Mouse (Mus musculus): ENCODE measurements around the gene Acan. TPM values are rescaled to one million over a fixed set of nuclear protein-coding genes. Genes with fewer than 3 reads are reported as not detected.

Acan gene
- polyA plus RNA-seq (2016; fragmentation: Nextera tagmentation; extraction: Ambion mirVana), result 0.18 and 0.27 TPM in 2 replicates

- Histone ChIP-seq H3K27me3 (replicated peaks; ENCODE audit: low read depth, poor library complexity, severe bottlenecking) (peaks cover 96% of the 10 kb centered on the region), H3K4me1 (peaks cover 20% of the 10 kb centered on the region), H3K27ac (replicated peaks) (no peak within 1 kb of the TSS; the same call in 1 of the 2 replicates), H3K36me3 (replicated peaks) (no peaks in the 10 kb centered on the region), H3K4me3 (peak within 1 kb of the TSS; percentile 68), H3K9me3 (no peaks in the 10 kb centered on the region)
- DNase-seq (ENCODE audit: low spot score), result peak; percentile 54
- WGBS, result under 1% methylated on average over 23 of the region's 23 CpGs
Observed at GRCm38 (mm10) chr7:79053383-79053889, at the start of gene Acan. Gene Acan (plus strand): TSS chr7:79053483.

- no peaks in the 10 kb centered on the region for H3K9me3 ChIP-seq
- H3K4me3 ChIP-seq, result no peak overlapping the region
- H3K27ac ChIP-seq (replicated peaks), result no peak overlapping the region
- no peaks in the 10 kb centered on the region for H3K27me3 ChIP-seq (replicated peaks; ENCODE audit: low read depth, poor library complexity, severe bottlenecking)
- 72% methylated on average over 9 of the region's 9 CpGs for WGBS
- no peaks in the 10 kb centered on the region for H3K36me3 ChIP-seq (replicated peaks)
- DNase-seq (ENCODE audit: low spot score), result no peak
- H3K4me1 ChIP-seq, result no peaks in the 10 kb centered on the region
Observed at GRCm38 (mm10) chr7:79021293-79021905, 31.9 kb upstream of the Acan start.

DNA sequence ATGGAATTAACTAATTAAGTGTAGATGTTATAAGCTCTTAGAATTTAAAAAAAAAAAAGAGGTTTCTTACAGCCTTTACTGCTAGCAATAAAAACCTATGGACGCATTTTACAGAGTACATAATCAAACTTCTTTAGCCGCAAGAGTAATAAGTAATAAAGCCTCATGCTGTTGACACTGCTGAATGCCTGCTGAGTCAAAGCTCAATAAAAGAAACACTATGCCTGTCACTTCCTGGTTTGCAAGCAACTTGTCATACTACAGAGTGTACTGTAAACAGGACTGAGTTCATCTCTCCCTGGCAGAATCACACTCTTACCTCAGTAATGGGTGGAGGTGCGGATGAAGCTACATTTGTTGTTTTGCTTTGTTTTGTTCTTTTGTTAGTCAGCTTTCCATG lies 24.1 kb upstream of the Acan start:
- Histone ChIP-seq H3K36me3 (replicated peaks) (no peaks in the 10 kb centered on the region), H3K4me3 (no peak overlapping the region), H3K9me3 (no peaks in the 10 kb centered on the region), H3K27me3 (replicated peaks; ENCODE audit: low read depth, poor library complexity, severe bottlenecking) (no peaks in the 10 kb centered on the region), H3K4me1 (no peaks in the 10 kb centered on the region), H3K27ac (replicated peaks) (no peak overlapping the region)
- no peak for DNase-seq (ENCODE audit: low spot score)
- WGBS, result 91% methylated on average over 3 of the region's 3 CpGs

GRCm38 (mm10) chr7:79033745-79034144 lies 19.5 kb upstream of the Acan start:
- H3K27me3 ChIP-seq (replicated peaks; ENCODE audit: low read depth, poor library complexity, severe bottlenecking), result no peaks in the 10 kb centered on the region
- H3K4me3 ChIP-seq, result no peak overlapping the region
- H3K4me1 ChIP-seq, result no peaks in the 10 kb centered on the region
- DNase-seq (ENCODE audit: low spot score), result no peak
- H3K36me3 ChIP-seq (replicated peaks), result no peaks in the 10 kb centered on the region
- H3K27ac ChIP-seq (replicated peaks), result no peak overlapping the region
- no peaks in the 10 kb centered on the region for H3K9me3 ChIP-seq
- WGBS, result 86% methylated on average over 2 of the region's 2 CpGs

DNA sequence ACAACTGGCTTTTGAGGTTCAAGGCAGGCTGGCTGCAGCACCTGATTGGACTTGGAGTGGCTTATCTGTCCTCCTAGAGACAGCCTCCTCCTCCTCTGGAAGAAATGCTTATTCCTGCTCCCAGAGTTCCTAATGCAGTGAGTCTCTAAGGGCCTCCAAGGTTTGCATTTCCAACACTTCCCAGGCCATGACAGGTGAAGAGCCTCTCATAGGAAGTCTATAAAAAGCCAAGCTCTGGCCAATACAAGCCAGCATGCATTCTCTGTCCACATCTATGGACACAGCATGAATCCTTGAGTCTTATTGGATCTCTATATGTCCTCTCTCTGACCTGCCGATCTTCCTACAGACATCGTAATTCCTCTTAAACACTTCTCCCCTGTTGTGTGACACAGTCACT lies 18.8 kb upstream of the Acan start:
- peaks cover 5% of the 10 kb centered on the region; the same call in 1 of the 2 replicates for H3K9me3 ChIP-seq
- no peak overlapping the region for H3K27ac ChIP-seq (replicated peaks)
- no peak overlapping the region for H3K4me3 ChIP-seq
- WGBS, result 95% methylated on average over 2 of the region's 2 CpGs
- H3K27me3 ChIP-seq (replicated peaks; ENCODE audit: low read depth, poor library complexity, severe bottlenecking), result no peaks in the 10 kb centered on the region
- no peaks in the 10 kb centered on the region for H3K4me1 ChIP-seq
- no peak for DNase-seq (ENCODE audit: low spot score)
- no peaks in the 10 kb centered on the region for H3K36me3 ChIP-seq (replicated peaks)

GRCm38 (mm10) chr7:79052081-79052480 lies 1.2 kb upstream of the Acan start:
- Histone ChIP-seq H3K27me3 (replicated peaks; ENCODE audit: low read depth, poor library complexity, severe bottlenecking) (peaks cover 84% of the 10 kb centered on the region), H3K27ac (replicated peaks) (no peak overlapping the region), H3K4me1 (peaks cover 20% of the 10 kb centered on the region), H3K36me3 (replicated peaks) (no peaks in the 10 kb centered on the region), H3K9me3 (no peaks in the 10 kb centered on the region), H3K4me3 (peak overlapping the region; percentile 68; the same call in 1 of the 2 replicates)
- WGBS, result 15% methylated on average over 5 of the region's 5 CpGs
- DNase-seq (ENCODE audit: low spot score), result peak; percentile 21

GRCm38 (mm10) chr7:79052521-79053382 lies 531 bp upstream of the Acan start:
- peak; percentile 52 for DNase-seq (ENCODE audit: low spot score)
- Histone ChIP-seq H3K9me3 (no peaks in the 10 kb centered on the region), H3K27me3 (replicated peaks; ENCODE audit: low read depth, poor library complexity, severe bottlenecking) (peaks cover 89% of the 10 kb centered on the region)

DNA sequence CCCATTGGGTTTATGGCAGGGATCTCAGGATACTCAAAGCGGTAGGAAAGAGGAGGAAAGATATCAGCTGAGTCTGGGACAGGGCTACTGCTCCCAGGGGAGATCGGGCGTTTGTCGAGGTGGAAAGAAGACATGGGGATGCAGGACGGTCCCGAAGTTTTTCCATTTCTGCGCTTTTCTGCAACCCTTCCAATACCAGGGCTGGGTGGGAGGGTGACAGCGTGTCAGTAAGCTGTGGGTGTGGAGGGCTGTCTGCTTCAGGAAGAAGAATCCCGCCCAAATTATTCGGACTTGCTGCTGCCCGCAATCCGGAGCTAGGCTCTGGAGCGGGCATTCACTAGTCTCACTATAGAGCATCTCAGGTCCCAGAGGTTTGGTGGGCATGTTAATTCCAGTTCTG lies 828 bp downstream of the Acan start:
- H3K27ac ChIP-seq (replicated peaks), result no peak overlapping the region
- peaks cover 20% of the 10 kb centered on the region for H3K4me1 ChIP-seq
- WGBS, result 9% methylated on average over 13 of the region's 13 CpGs
- no peaks in the 10 kb centered on the region for H3K36me3 ChIP-seq (replicated peaks)
- peaks cover 92% of the 10 kb centered on the region for H3K27me3 ChIP-seq (replicated peaks; ENCODE audit: low read depth, poor library complexity, severe bottlenecking)
- no peak overlapping the region for H3K4me3 ChIP-seq
- no peaks in the 10 kb centered on the region for H3K9me3 ChIP-seq
- peak; percentile 10 for DNase-seq (ENCODE audit: low spot score)

More at GRCm38 (mm10) chr7:79052521-79053382, 531 bp upstream of the Acan start:
- Histone ChIP-seq H3K27ac (replicated peaks) (no peak overlapping the region), H3K4me3 (peak overlapping the region; percentile 68), H3K4me1 (peaks cover 20% of the 10 kb centered on the region), H3K36me3 (replicated peaks) (no peaks in the 10 kb centered on the region)
- whole genome bisulfite sequencing, result under 1% methylated on average over 66 of the region's 66 CpGs

DNA sequence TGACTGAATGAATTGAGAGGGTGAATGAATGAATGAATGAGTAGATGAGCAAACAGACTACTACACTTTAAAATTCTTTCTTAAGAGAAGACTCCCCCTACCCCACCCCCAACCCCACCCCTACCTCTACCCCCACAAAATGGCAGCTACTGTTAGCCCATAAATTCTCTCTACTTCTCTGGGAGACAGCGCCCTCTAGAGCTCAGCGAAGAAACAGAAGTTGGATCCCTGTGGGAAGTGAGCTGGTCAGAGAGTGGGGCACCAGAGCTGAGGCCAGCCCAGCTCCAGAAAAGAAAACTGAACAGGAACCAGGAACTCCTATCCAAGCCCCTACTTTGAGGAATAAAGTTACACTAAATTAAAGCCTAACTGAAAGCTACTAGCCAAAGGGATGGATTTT lies 5.3 kb downstream of the Acan start:
- Histone ChIP-seq H3K36me3 (replicated peaks) (no peaks in the 10 kb centered on the region), H3K4me1 (peaks cover 3% of the 10 kb centered on the region), H3K9me3 (no peaks in the 10 kb centered on the region), H3K27ac (replicated peaks) (no peak overlapping the region), H3K4me3 (no peak overlapping the region), H3K27me3 (replicated peaks; ENCODE audit: low read depth, poor library complexity, severe bottlenecking) (peaks cover 51% of the 10 kb centered on the region)
- 20% methylated on average over 2 of the region's 2 CpGs for WGBS
- DNase-seq (ENCODE audit: low spot score), result no peak

DNA sequence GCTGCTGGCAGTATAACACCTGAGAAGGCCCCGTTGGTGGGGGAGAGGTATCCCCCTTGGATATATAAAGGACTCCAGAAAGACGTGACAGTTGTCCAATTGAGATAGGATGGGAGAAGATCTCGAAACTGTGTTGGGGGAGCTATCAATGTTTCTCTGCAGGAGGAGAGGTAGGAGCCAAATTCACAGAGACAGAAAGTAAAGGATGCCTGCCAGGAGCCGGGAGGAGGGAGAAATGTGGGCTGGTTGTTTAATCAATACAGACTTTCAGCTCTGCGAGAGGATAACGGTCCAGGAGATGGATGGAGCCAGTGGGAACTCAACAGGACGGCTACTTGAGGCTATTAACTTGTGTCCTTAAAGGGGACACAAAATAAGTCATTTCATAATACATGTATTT lies 14.2 kb downstream of the Acan start:
- Histone ChIP-seq H3K4me3 (no peak overlapping the region), H3K27ac (replicated peaks) (no peak overlapping the region), H3K4me1 (no peaks in the 10 kb centered on the region), H3K27me3 (replicated peaks; ENCODE audit: low read depth, poor library complexity, severe bottlenecking) (no peaks in the 10 kb centered on the region), H3K36me3 (replicated peaks) (no peaks in the 10 kb centered on the region), H3K9me3 (no peaks in the 10 kb centered on the region)
- 76% methylated on average over 7 of the region's 7 CpGs for WGBS
- no peak for DNase-seq (ENCODE audit: low spot score)

DNA sequence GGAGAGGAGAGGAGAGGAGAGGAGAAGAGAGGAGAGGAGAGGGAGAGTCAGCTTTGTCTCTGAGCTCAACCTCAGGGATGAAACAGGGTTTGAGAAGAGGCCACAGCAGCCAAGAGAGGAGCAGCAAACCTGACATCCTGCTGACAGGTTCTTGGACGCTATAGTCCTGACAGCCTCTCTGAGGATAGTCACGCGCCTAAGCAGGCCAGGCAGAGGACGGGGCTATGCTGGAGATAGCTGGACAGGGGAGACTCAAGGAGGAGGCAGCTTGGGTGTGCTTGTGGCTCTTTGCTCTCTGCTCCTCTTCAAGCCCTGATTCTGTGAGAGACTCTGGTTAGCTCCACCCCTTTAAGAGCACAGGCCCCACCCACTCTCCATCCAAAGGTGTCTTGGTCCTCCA lies 14.9 kb downstream of the Acan start:
- no peak for DNase-seq (ENCODE audit: low spot score)
- H3K4me1 ChIP-seq, result no peaks in the 10 kb centered on the region
- H3K9me3 ChIP-seq, result no peaks in the 10 kb centered on the region
- H3K36me3 ChIP-seq (replicated peaks), result no peaks in the 10 kb centered on the region
- no peak overlapping the region for H3K27ac ChIP-seq (replicated peaks)
- no peaks in the 10 kb centered on the region for H3K27me3 ChIP-seq (replicated peaks; ENCODE audit: low read depth, poor library complexity, severe bottlenecking)
- H3K4me3 ChIP-seq, result no peak overlapping the region
- 66% methylated on average over 4 of the region's 4 CpGs for WGBS

DNA sequence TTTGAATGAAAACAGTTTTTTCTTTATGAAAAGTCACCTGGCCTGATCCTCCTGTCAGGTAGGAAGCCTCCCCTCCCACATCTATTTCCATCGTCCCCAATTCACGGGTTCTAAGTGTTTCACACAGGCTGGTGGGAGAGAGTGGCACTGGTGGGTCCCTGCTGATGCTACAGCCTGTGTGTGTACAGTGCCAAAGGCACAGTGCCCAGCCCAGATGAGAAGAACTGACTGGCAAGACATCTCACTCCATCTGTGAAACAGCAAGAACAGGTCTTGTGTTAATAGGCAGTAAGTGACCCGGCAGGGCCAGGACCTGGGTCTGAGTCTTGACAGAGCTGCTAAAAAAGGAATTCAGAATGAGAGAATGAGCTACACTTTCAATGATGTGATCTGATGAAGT lies 25.9 kb downstream of the Acan start:
- Histone ChIP-seq H3K27ac (replicated peaks) (no peak overlapping the region), H3K4me3 (no peak overlapping the region), H3K9me3 (no peaks in the 10 kb centered on the region), H3K27me3 (replicated peaks; ENCODE audit: low read depth, poor library complexity, severe bottlenecking) (peaks cover 29% of the 10 kb centered on the region), H3K4me1 (0 out of 2 replicates have a peak, but pooled peaks cover 5% of the 10 kb centered on the region), H3K36me3 (replicated peaks) (no peaks in the 10 kb centered on the region)
- DNase-seq (ENCODE audit: low spot score), result no peak
- 63% methylated on average over 3 of the region's 3 CpGs for WGBS
